Mouse (Mus musculus) heart, embryonic 15.5 days (tissue): ENCODE data around the gene Gm4737. TPM values are rescaled to one million over a fixed set of nuclear protein-coding genes. Genes with fewer than 3 reads are reported as not detected.

ENCODE experiments used
- ATAC-seq: fragments of 200-750 bp; cut with Nextera tagmentation; replicated peaks from 2 replicates; pipeline ENCODE4 v1.8.0; 2017; ENCODE audit warnings: low read depth, moderate TSS enrichment; ENCODE audit not compliant: insufficient number of reproducible peaks, insufficient read depth, low FRiP score
- H3K27ac ChIP-seq: fragments of 300-500 bp; sonication (generic); 2 replicates; pipeline ENCODE4 v1.5.1; 2015; ENCODE audit warnings: mild to moderate bottlenecking, inconsistent platforms
- H3K27me3 ChIP-seq: fragments of 300-500 bp; sonication (generic); 2 replicates; pipeline ENCODE4 v1.6.1; 2015; ENCODE audit warnings: inconsistent platforms
- H3K36me3 ChIP-seq: fragments of 300-500 bp; sonication (generic); 2 replicates; pipeline ENCODE4 v1.6.1; 2015; ENCODE audit warnings: mild to moderate bottlenecking, inconsistent platforms
- H3K4me1 ChIP-seq: fragments of 300-500 bp; sonication (generic); replicated peaks from 2 replicates; pipeline ENCODE4 v1.6.1; 2015; ENCODE audit warnings: inconsistent platforms
- H3K4me2 ChIP-seq: fragments of 300-500 bp; sonication (generic); 2 replicates; pipeline ENCODE4 v1.6.1; 2015; ENCODE audit warnings: inconsistent platforms, mild to moderate bottlenecking, moderate library complexity
- H3K4me3 ChIP-seq: fragments of 300-500 bp; sonication (generic); 2 replicates; pipeline ENCODE4 v1.5.1; 2015; ENCODE audit warnings: mild to moderate bottlenecking, inconsistent platforms
- H3K9ac ChIP-seq: fragments of 300-500 bp; sonication (generic); 2 replicates; pipeline ENCODE4 v1.6.1; 2015; ENCODE audit warnings: mild to moderate bottlenecking, inconsistent platforms
- H3K9me3 ChIP-seq: fragments of 300-500 bp; sonication (generic); replicated peaks from 2 replicates; pipeline ENCODE4 v1.6.1; 2016; ENCODE audit warnings: inconsistent platforms
- WGBS: fragments of 180-500 bp; shearing (Covaris S2); methylation state at CpG from one replicate; pipeline ENCODE4 v1.1.7; 2015; ENCODE audit warnings: mixed read lengths; 5-methylcytosine and 5-hydroxymethylcytosine counted together
- polyA plus RNA-seq: library from polyadenylated mRNA; unstranded; fragments of >200 nt; fragmentation: Nextera tagmentation; extraction: Ambion mirVana; gene quantifications from 2 replicates; pipeline ENCODE4 v1.2.1, GENCODE M21; 2015

Gene Gm4737
- polyA plus RNA-seq, 1 experiment from 2014 or later, result 0.78 TPM

DNA sequence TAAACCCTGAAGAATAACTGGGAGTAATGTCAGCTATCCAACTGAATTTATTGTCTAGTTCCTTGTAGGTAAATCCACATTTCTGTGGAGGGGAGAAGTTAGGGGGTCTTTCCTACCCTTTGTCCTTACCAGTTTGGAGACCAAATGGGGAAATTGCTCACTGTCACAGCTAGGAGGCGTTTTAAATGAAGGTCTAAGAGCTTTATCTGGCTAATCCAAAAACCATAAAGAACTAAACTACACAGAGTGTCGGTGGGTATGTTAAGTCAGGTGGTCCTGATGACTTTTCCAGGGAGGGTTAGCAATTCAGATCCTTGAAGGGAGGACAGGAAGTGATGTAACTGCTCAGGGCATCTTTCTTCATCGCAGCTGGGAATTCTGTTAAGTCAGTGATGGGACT, 34.3 kb downstream of the Gm4737 start:
- no peak overlapping the region for H3K9ac ChIP-seq
- H3K4me2 ChIP-seq, result no peak overlapping the region
- no peaks in the 10 kb centered on the region for H3K9me3 ChIP-seq
- no peaks in the 10 kb centered on the region for H3K27me3 ChIP-seq
- H3K4me3 ChIP-seq, result no peak overlapping the region
- WGBS, result 55% methylated on average over 3 of the region's 3 CpGs
- H3K4me1 ChIP-seq, result no peaks in the 10 kb centered on the region
- H3K36me3 ChIP-seq, result no peaks in the 10 kb centered on the region
- ATAC-seq, result no peak
- no peak overlapping the region for H3K27ac ChIP-seq

- no peak within 1 kb of the TSS for H3K4me2 ChIP-seq
- WGBS, result 66% methylated on average over 10 of the region's 10 CpGs
- no peak within 1 kb of the TSS for H3K27ac ChIP-seq
- no peak within 1 kb of the TSS for H3K4me3 ChIP-seq
- ATAC-seq, result no peak
- no peaks in the 10 kb centered on the region for H3K36me3 ChIP-seq
- no peak within 1 kb of the TSS for H3K9ac ChIP-seq
- H3K9me3 ChIP-seq, result no peaks in the 10 kb centered on the region
- H3K4me1 ChIP-seq, result no peaks in the 10 kb centered on the region
- H3K27me3 ChIP-seq, result no peaks in the 10 kb centered on the region
Measured at GRCm38 (mm10) chr16:46120020-46120419, 34.9 kb downstream of the Gm4737 start, which contains the start of gene Cd96. TSS of gene Cd96 (minus strand) at chr16:46120251.

GRCm38 (mm10) chr16:46117645-46118044, 37.2 kb downstream of the Gm4737 start:
- Histone ChIP-seq H3K27ac (no peak overlapping the region), H3K9ac (no peak overlapping the region), H3K4me1 (no peaks in the 10 kb centered on the region), H3K9me3 (no peaks in the 10 kb centered on the region), H3K4me3 (no peak overlapping the region), H3K27me3 (no peaks in the 10 kb centered on the region), H3K4me2 (no peak overlapping the region), H3K36me3 (no peaks in the 10 kb centered on the region)
- ATAC-seq, result no peak
- 86% methylated on average over 3 of the region's 3 CpGs for WGBS

DNA sequence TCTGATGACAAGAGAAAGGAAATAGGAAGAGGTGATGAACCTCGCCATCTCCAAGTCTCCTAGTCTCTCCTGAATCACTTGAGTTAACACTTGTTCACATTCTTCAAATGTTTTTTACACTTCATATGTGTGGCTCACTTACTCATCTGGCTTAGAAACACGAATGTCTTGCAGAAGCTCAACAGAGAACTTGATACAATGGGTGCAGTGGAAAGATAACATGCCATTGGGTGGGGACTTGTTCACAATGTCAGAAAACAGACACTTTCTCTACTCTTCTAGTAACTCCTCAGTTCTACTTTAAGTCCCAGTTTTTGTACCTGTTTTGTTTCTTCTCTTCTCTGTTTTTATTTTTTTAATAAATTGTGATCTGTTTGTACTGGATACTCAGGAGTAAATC, 40.1 kb downstream of the Gm4737 start:
- 46% methylated on average over 2 of the region's 2 CpGs for WGBS
- no peak for ATAC-seq

GRCm38 (mm10) chr16:46109536-46109935, 45.3 kb downstream of the Gm4737 start:
- WGBS, result 31% methylated on average over 8 of the region's 8 CpGs
- no peak overlapping the region for H3K4me2 ChIP-seq
- no peaks in the 10 kb centered on the region for H3K4me1 ChIP-seq
- H3K36me3 ChIP-seq, result no peaks in the 10 kb centered on the region
- H3K27ac ChIP-seq, result no peak overlapping the region
- no peaks in the 10 kb centered on the region for H3K27me3 ChIP-seq
- H3K4me3 ChIP-seq, result no peak overlapping the region
- H3K9me3 ChIP-seq, result no peaks in the 10 kb centered on the region
- H3K9ac ChIP-seq, result no peak overlapping the region
- no peak for ATAC-seq

More for the DNA sequence above, 40.1 kb downstream of the Gm4737 start:
- Histone ChIP-seq H3K4me1 (no peaks in the 10 kb centered on the region), H3K9ac (no peak overlapping the region), H3K4me2 (no peak overlapping the region), H3K9me3 (no peaks in the 10 kb centered on the region), H3K36me3 (no peaks in the 10 kb centered on the region), H3K27ac (no peak overlapping the region), H3K27me3 (no peaks in the 10 kb centered on the region), H3K4me3 (no peak overlapping the region)

DNA sequence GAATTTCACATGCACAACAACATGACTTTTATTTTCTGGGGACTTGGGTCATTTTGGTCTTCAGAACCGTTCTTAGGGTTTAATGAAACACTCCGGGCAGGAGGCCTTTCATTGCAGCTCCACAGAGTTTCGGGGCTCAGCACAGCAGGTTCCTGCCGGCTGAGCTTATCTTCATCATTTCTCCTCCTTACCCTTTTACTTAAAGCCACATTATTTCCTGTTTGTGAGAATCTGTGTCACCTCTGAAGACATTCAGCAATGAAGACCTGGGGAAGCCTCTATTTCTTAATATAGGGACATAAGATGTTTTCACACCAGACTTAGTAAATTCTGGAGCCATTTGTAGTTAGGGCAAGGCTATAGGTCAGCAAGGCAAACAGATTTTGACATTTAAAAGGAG, 47.4 kb downstream of the Gm4737 start:
- WGBS, result 59% methylated on average over 4 of the region's 4 CpGs
- Histone ChIP-seq H3K27me3 (no peaks in the 10 kb centered on the region), H3K9me3 (no peaks in the 10 kb centered on the region), H3K9ac (no peak overlapping the region), H3K4me3 (no peak overlapping the region), H3K36me3 (no peaks in the 10 kb centered on the region), H3K4me2 (no peak overlapping the region), H3K27ac (no peak overlapping the region), H3K4me1 (no peaks in the 10 kb centered on the region)
- ATAC-seq, result no peak

DNA sequence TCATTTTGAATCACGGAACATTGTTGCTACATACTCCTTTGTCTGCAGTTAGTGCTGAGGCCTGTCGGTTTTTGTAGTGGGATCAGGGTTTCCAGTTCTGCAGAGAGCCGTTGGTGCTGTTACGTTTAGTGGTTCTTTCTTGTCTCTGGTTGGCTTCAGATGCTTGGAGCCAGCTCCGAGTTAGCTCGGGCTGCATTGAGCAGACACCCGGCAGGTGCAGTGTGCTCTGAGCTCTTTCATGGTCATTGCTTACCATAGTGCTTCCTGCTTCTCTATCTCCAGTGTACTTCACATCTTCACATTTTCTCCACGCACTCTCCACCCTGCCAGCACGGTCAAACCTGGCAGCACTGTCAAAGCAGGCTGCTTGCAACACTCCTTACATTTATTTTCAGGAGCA, 50.4 kb downstream of the Gm4737 start:
- Histone ChIP-seq H3K4me2 (no peak overlapping the region), H3K9ac (no peak overlapping the region), H3K27me3 (no peaks in the 10 kb centered on the region), H3K4me3 (no peak overlapping the region), H3K4me1 (no peaks in the 10 kb centered on the region), H3K27ac (no peak overlapping the region), H3K9me3 (no peaks in the 10 kb centered on the region), H3K36me3 (no peaks in the 10 kb centered on the region)
- WGBS, result 65% methylated on average over 9 of the region's 9 CpGs
- no peak for ATAC-seq

Other genes with a start within 250 kb of the Gm4737 start
- gene Phldb2, start 201.5 kb downstream of the Gm4737 start, polyA plus RNA-seq, result 38.4 and 39.8 TPM in 2 replicates
- gene Plcxd2, start 144.9 kb downstream of the Gm4737 start, polyA plus RNA-seq, result 0.37 and 0.84 TPM in 2 replicates
- gene Cd96, start 34.8 kb downstream of the Gm4737 start, polyA plus RNA-seq, result 0.09 and 1.3 TPM in 2 replicates